Mouse (Mus musculus): ENCODE results near the gene Gm14137. TPM values are rescaled to one million over a fixed set of nuclear protein-coding genes. Genes with fewer than 3 reads are reported as not detected.

Gene Gm14137
- polyA plus RNA-seq, 1 experiment = not detected

GRCm38 (mm10) chr2:119182914-119183313 is 8.6 kb downstream of the Gm14137 start:
- H3K36me3 ChIP-seq (ENCODE audit: control insufficient read depth) = peaks cover 50% of the 10 kb centered on the region
- H3K4me3 ChIP-seq (replicated peaks) = no peak overlapping the region
- TF ChIP-seq TAL1 (IDR thresholded peaks at IDR 0.05; ENCODE audit: low read length) = no peak
- no peak for TF ChIP-seq GATA1 (IDR thresholded peaks at IDR 0.05; ENCODE audit: low read length)
- H3K9me3 ChIP-seq (ENCODE audit: control insufficient read depth, low read length) = no peaks in the 10 kb centered on the region
- no peaks in the 10 kb centered on the region for H3K27me3 ChIP-seq (ENCODE audit: control insufficient read depth)
- no peaks in the 10 kb centered on the region for H3K4me1 ChIP-seq (ENCODE audit: control insufficient read depth)

DNA sequence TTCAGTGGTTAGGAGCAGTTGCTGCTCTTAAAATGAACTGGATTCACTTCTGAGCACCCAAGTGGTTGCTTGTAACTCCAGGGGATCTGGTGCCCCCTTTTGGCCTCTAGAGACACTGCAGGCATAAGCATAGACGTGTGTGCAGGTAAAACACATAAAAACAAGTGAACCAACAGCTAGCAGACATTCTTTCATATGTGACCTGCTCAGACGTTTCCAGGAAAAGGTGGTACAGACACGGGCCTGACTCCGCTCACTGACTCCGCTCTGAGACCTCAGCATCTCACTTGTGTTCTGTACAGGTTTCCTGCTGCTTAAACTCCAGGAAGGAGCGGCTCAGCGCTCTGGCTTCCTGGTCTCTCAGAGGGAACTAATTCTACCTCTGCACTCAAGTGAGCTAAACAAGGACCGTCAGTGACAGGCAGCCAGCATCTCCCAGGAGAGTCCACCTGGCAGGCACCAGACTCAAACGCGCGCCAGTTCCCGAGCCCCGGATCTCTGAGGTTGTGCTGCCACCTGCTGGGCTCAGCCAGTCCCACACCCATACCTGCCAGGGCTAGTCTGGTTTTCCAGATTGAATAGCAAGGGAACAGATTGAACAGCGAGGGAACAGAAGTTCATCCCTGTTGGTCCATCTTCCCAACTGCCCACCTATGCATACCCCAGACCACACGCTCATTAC is 14.9 kb downstream of the Gm14137 start:
- Histone ChIP-seq H3K36me3 (ENCODE audit: control insufficient read depth) (peaks cover 13% of the 10 kb centered on the region), H3K27me3 (ENCODE audit: control insufficient read depth) (no peaks in the 10 kb centered on the region), H3K9me3 (ENCODE audit: control insufficient read depth, low read length) (no peaks in the 10 kb centered on the region), H3K4me3 (replicated peaks) (peak overlapping the region; percentile 59), H3K4me1 (ENCODE audit: control insufficient read depth) (peaks cover 13% of the 10 kb centered on the region)
- TF ChIP-seq GATA1 (IDR thresholded peaks at IDR 0.05; ENCODE audit: low read length) (no peak), TAL1 (IDR thresholded peaks at IDR 0.05; ENCODE audit: low read length) (no peak)

GRCm38 (mm10) chr2:119190969-119191368 is 16.7 kb downstream of the Gm14137 start:
- Histone ChIP-seq H3K9me3 (ENCODE audit: control insufficient read depth, low read length) (no peaks in the 10 kb centered on the region), H3K36me3 (ENCODE audit: control insufficient read depth) (peaks cover 4% of the 10 kb centered on the region), H3K27me3 (ENCODE audit: control insufficient read depth) (no peaks in the 10 kb centered on the region), H3K4me3 (replicated peaks) (no peak overlapping the region), H3K4me1 (ENCODE audit: control insufficient read depth) (peaks cover 13% of the 10 kb centered on the region)
- no peak for TF ChIP-seq GATA1 (IDR thresholded peaks at IDR 0.05; ENCODE audit: low read length)

- no peaks in the 10 kb centered on the region for H3K9me3 ChIP-seq (ENCODE audit: control insufficient read depth, low read length)
- H3K27me3 ChIP-seq (ENCODE audit: control insufficient read depth) = no peaks in the 10 kb centered on the region
- no peak overlapping the region for H3K4me3 ChIP-seq (replicated peaks)
- peaks cover 16% of the 10 kb centered on the region for H3K4me1 ChIP-seq (ENCODE audit: control insufficient read depth)
- H3K36me3 ChIP-seq (ENCODE audit: control insufficient read depth) = no peaks in the 10 kb centered on the region
- no peak for TF ChIP-seq GATA1 (IDR thresholded peaks at IDR 0.05; ENCODE audit: low read length)
- no peak for TF ChIP-seq TAL1 (IDR thresholded peaks at IDR 0.05; ENCODE audit: low read length)
Measured at GRCm38 (mm10) chr2:119194140-119194539, 19.8 kb downstream of the Gm14137 start.

GRCm38 (mm10) chr2:119196316-119197108 is 22.2 kb downstream of the Gm14137 start:
- H3K4me1 ChIP-seq (ENCODE audit: control insufficient read depth) = peaks cover 7% of the 10 kb centered on the region
- TF ChIP-seq TAL1 (IDR thresholded peaks at IDR 0.05; ENCODE audit: low read length) (no peak), GATA1 (IDR thresholded peaks at IDR 0.05; ENCODE audit: low read length) (no peak)

DNA sequence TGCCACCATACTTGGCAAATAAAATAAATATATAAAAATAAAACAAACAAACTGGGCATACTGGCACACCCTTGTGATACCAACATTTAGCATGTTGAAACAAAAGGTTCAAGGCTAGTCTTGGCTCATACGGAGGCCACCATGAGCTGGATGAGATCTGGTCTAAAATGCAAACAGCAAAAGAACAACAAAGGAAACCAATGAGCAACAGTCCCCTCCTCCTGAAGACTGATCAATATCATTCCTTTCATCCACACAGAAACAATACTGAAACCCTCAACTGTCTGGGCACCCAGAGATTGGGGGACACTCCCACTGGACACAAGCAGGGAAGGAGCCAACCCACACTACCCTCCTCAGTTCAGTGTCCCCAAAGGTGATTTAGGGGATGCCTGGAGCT is 23.2 kb downstream of the Gm14137 start:
- peaks cover 7% of the 10 kb centered on the region for H3K4me1 ChIP-seq (ENCODE audit: control insufficient read depth)
- H3K9me3 ChIP-seq (ENCODE audit: control insufficient read depth, low read length) = no peaks in the 10 kb centered on the region
- H3K27me3 ChIP-seq (ENCODE audit: control insufficient read depth) = no peaks in the 10 kb centered on the region
- H3K36me3 ChIP-seq (ENCODE audit: control insufficient read depth) = no peaks in the 10 kb centered on the region
- H3K4me3 ChIP-seq (replicated peaks) = no peak overlapping the region
- TF ChIP-seq TAL1 (IDR thresholded peaks at IDR 0.05; ENCODE audit: low read length) (no peak), GATA1 (IDR thresholded peaks at IDR 0.05; ENCODE audit: low read length) (no peak)

More at GRCm38 (mm10) chr2:119196316-119197108, 22.2 kb downstream of the Gm14137 start:
- Histone ChIP-seq H3K27me3 (ENCODE audit: control insufficient read depth) (no peaks in the 10 kb centered on the region), H3K4me3 (replicated peaks) (no peak overlapping the region), H3K36me3 (ENCODE audit: control insufficient read depth) (no peaks in the 10 kb centered on the region), H3K9me3 (ENCODE audit: control insufficient read depth, low read length) (no peaks in the 10 kb centered on the region)

GRCm38 (mm10) chr2:119198049-119198448 is 23.7 kb downstream of the Gm14137 start:
- H3K27me3 ChIP-seq (ENCODE audit: control insufficient read depth) = no peaks in the 10 kb centered on the region
- no peaks in the 10 kb centered on the region for H3K9me3 ChIP-seq (ENCODE audit: control insufficient read depth, low read length)
- no peak overlapping the region for H3K4me3 ChIP-seq (replicated peaks)
- TF ChIP-seq TAL1 (IDR thresholded peaks at IDR 0.05; ENCODE audit: low read length) (no peak), GATA1 (IDR thresholded peaks at IDR 0.05; ENCODE audit: low read length) (no peak)
- no peaks in the 10 kb centered on the region for H3K36me3 ChIP-seq (ENCODE audit: control insufficient read depth)
- H3K4me1 ChIP-seq (ENCODE audit: control insufficient read depth) = peaks cover 7% of the 10 kb centered on the region

- no peaks in the 10 kb centered on the region for H3K9me3 ChIP-seq (ENCODE audit: control insufficient read depth, low read length)
- peaks cover 7% of the 10 kb centered on the region for H3K4me1 ChIP-seq (ENCODE audit: control insufficient read depth)
- TF ChIP-seq GATA1 (IDR thresholded peaks at IDR 0.05; ENCODE audit: low read length) (no peak), TAL1 (IDR thresholded peaks at IDR 0.05; ENCODE audit: low read length) (no peak)
- H3K36me3 ChIP-seq (ENCODE audit: control insufficient read depth) = no peaks in the 10 kb centered on the region
- no peaks in the 10 kb centered on the region for H3K27me3 ChIP-seq (ENCODE audit: control insufficient read depth)
- no peak overlapping the region for H3K4me3 ChIP-seq (replicated peaks)
Measured at GRCm38 (mm10) chr2:119198934-119199333, 24.6 kb downstream of the Gm14137 start.

DNA sequence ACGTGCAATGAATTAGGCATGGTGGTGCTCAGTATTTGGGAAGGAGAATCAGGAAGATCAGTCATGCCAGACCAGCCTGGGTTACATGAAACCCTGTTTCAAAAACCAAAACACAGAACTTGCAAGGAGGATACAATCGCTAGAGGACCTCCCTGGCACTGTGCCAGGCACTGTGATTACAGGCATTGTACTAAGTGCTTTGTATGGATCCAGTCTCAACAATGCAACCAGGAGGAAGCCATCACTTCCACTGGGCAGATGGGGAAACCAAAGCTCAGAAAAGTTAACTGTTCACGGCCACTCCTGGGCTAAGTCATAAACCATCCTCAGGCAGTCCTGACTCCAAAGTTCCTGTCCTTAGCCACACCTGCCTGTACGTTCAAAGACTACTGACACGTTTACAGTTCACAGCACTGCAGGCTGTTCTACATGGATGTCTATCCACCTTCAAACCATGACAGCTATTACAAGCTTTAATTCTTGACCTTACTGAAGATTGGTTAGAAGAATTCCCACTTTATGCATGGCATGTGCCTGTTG is 28.7 kb downstream of the Gm14137 start:
- no peak for TF ChIP-seq GATA1 (IDR thresholded peaks at IDR 0.05; ENCODE audit: low read length)
- TF ChIP-seq TAL1 (IDR thresholded peaks at IDR 0.05; ENCODE audit: low read length) = no peak
- Histone ChIP-seq H3K4me3 (replicated peaks) (no peak overlapping the region), H3K27me3 (ENCODE audit: control insufficient read depth) (no peaks in the 10 kb centered on the region), H3K9me3 (ENCODE audit: control insufficient read depth, low read length) (no peaks in the 10 kb centered on the region), H3K4me1 (ENCODE audit: control insufficient read depth) (peaks cover 11% of the 10 kb centered on the region), H3K36me3 (ENCODE audit: control insufficient read depth) (no peaks in the 10 kb centered on the region)

Measured in erythroblast, embryonic 14.5 days (primary cell).